Mouse (Mus musculus) cerebellum, postnatal 4 days (tissue): ENCODE results near the gene Cacna1d.
A peak's percentile ranks its signal among the peaks of the same experiment; 100 is the strongest.

ENCODE experiments used
- DNase-seq, 2 experiments: peaks; one replicate each; pipeline ENCODE4 v3.0.0; 2022; ENCODE audit warnings: low spot score in 2 of 2, mixed read lengths in 1 of 2

Cacna1d gene

GRCm38 (mm10) chr14:30217124-30217523 lies 274.1 kb downstream of the Cacna1d start:
- no peak for DNase-seq

- DNase-seq: no peak
These were observed 283.1 kb downstream of the Cacna1d start for GRCm38 (mm10) chr14:30208156-30208555.

- no peak for DNase-seq
These were observed 285.4 kb downstream of the Cacna1d start for GRCm38 (mm10) chr14:30205821-30206220.

GRCm38 (mm10) chr14:30204526-30204925 lies 286.7 kb downstream of the Cacna1d start:
- no peak for DNase-seq

GRCm38 (mm10) chr14:30200310-30200709 lies 290.9 kb downstream of the Cacna1d start:
- DNase-seq: no peak

- DNase-seq: no peak
These were observed 292.4 kb downstream of the Cacna1d start for GRCm38 (mm10) chr14:30198882-30199281.

GRCm38 (mm10) chr14:30198116-30198515 lies 293.1 kb downstream of the Cacna1d start:
- no peak for DNase-seq

- no peak for DNase-seq
These were observed 294.3 kb downstream of the Cacna1d start for GRCm38 (mm10) chr14:30196959-30197358.

GRCm38 (mm10) chr14:30196235-30196634 lies 295.0 kb downstream of the Cacna1d start:
- DNase-seq: no peak

- DNase-seq: no peak
These were observed 300.8 kb downstream of the Cacna1d start for GRCm38 (mm10) chr14:30190308-30190971.

GRCm38 (mm10) chr14:30185616-30186274 lies 305.5 kb downstream of the Cacna1d start:
- DNase-seq: no peak

GRCm38 (mm10) chr14:30184445-30185152 lies 306.7 kb downstream of the Cacna1d start:
- DNase-seq: no peak

GRCm38 (mm10) chr14:30184013-30184412 lies 307.2 kb downstream of the Cacna1d start:
- DNase-seq: no peak

GRCm38 (mm10) chr14:30182624-30183524 lies 308.4 kb downstream of the Cacna1d start:
- no peak for DNase-seq

GRCm38 (mm10) chr14:30178306-30178705 lies 312.9 kb downstream of the Cacna1d start:
- DNase-seq: no peak

GRCm38 (mm10) chr14:30177850-30178249 lies 313.4 kb downstream of the Cacna1d start:
- peak in 1 of 2 experiments; percentile 47 for DNase-seq

- no peak for DNase-seq
These were observed 315.9 kb downstream of the Cacna1d start for GRCm38 (mm10) chr14:30175362-30175761.

- DNase-seq: no peak
These were observed 318.2 kb downstream of the Cacna1d start for GRCm38 (mm10) chr14:30172821-30173755.

GRCm38 (mm10) chr14:30171593-30171992 lies 319.7 kb downstream of the Cacna1d start:
- DNase-seq: no peak

- no peak for DNase-seq
These were observed 320.2 kb downstream of the Cacna1d start for GRCm38 (mm10) chr14:30171008-30171407.

GRCm38 (mm10) chr14:30169455-30169854 lies 321.8 kb downstream of the Cacna1d start:
- DNase-seq: no peak
